Mouse (Mus musculus): ENCODE measurements around the gene Hist1h4j. TPM values are rescaled to one million over a fixed set of nuclear protein-coding genes. Genes with fewer than 3 reads are reported as not detected.

Gene Hist1h4j
- total and polyA plus RNA-seq, 3 experiments, result 2.7 to 947 TPM; not detected in 1

GRCm38 (mm10) chr13:21706669-21707068, 28.2 kb upstream of the Hist1h4j start:
- H3K36me3 ChIP-seq (ENCODE audit: control insufficient read depth in 1 of 2, insufficient read depth in 2 of 2, low read length in 2 of 2), result peaks cover 0 to 9% of the 10 kb centered on the region in 2 experiments; a peak in 2 of 4 replicates
- H3K9me3 ChIP-seq (replicated peaks; ENCODE audit: insufficient read depth, low read length), result no peaks in the 10 kb centered on the region

DNA sequence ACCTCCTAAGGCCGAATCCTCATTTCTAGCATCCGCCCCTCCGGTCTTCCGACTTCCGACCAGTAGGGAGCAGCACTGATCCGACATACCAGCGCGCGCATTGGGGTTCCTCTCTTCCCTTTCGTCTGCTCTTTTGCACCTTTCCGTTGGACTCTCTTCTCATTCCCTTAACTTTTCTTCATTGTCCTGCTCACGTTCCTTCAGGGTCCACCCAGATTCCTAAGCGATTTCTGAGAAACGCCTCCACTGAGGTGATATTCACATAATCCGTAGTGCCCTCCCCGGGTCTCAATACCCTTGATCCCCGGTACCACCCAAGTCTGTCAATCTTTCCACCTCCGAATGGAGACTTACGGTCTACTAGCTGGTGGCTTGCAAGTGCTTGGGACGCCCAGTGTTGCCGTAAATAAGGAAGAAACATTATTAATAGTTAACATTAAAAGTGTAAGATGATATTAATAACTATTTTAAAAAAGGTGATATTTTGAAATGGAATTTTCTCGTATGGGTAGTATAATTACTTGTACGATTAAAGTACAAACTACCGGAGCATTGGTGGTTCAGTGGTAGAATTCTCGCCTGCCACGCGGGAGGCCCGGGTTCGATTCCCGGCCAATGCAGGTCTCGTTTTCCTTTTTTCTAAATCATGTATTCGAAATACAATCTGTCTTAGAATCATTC, 24.7 kb upstream of the Hist1h4j start:
- TF ChIP-seq RAD21 (IDR thresholded peaks at IDR 0.05; ENCODE audit: low read depth, low read length), result no peak
- peak in 2 of 3 experiments; percentile 60 to 82; a peak in 4 of 6 replicates for TF ChIP-seq CTCF (IDR thresholded peaks at IDR 0.05 in 2 of 3, conservative IDR thresholded peaks at IDR 0.05 in 1 of 3; ENCODE audit: control insufficient read depth in 1 of 3, insufficient read depth in 1 of 3, low read depth in 2 of 3, low read length in 3 of 3, poor library complexity in 1 of 3, severe bottlenecking in 1 of 3)
- TF ChIP-seq GATA1 (IDR thresholded peaks at IDR 0.05; ENCODE audit: low read depth, low read length), result no peak
- TF ChIP-seq ETS1 (IDR thresholded peaks at IDR 0.05; ENCODE audit: low read depth, low read length), result no peak
- no peak for TF ChIP-seq ZNF384 (IDR thresholded peaks at IDR 0.05; ENCODE audit: low read depth, low read length)
- TF ChIP-seq TBP (IDR thresholded peaks at IDR 0.05; ENCODE audit: low read depth, low read length), result peak; percentile 97
- no peak for TF ChIP-seq MAFK (IDR thresholded peaks at IDR 0.05; ENCODE audit: borderline replicate concordance, low read depth, low read length)
- TF ChIP-seq POLR2A (IDR thresholded peaks at IDR 0.05; ENCODE audit: control insufficient read depth in 1 of 2, insufficient read depth in 1 of 2, low read depth in 1 of 2, low read length in 2 of 2, poor library complexity in 1 of 2), result peak in 1 of 2 experiments; percentile 48; a peak in 2 of 4 replicates
- H3K27ac ChIP-seq (ENCODE audit: control insufficient read depth, low read depth, low read length), result peak overlapping the region; percentile 72

More at GRCm38 (mm10) chr13:21706669-21707068, 28.2 kb upstream of the Hist1h4j start:
- no peak overlapping the region for H3K9ac ChIP-seq (ENCODE audit: control insufficient read depth, low read depth, low read length, poor library complexity, severe bottlenecking)
- H3K4me1 ChIP-seq (ENCODE audit: control insufficient read depth in 1 of 2, insufficient read depth in 2 of 2, low read length in 2 of 2), result peaks cover 0 to 7% of the 10 kb centered on the region in 2 experiments; a peak in 2 of 4 replicates
- no peak for DNase-seq (ENCODE audit: low read depth, low spot score)
- H3K4me3 ChIP-seq (ENCODE audit: control insufficient read depth in 1 of 2, insufficient read depth in 1 of 2, low read depth in 2 of 2, low read length in 2 of 2), result no peak overlapping the region
- TF ChIP-seq RAD21 (IDR thresholded peaks at IDR 0.05; ENCODE audit: low read depth, low read length), result no peak
- peak; percentile 87; the same call in 1 of the 2 replicates for TF ChIP-seq MAFK (IDR thresholded peaks at IDR 0.05; ENCODE audit: borderline replicate concordance, low read depth, low read length)
- H3K79me2 ChIP-seq (ENCODE audit: control insufficient read depth, insufficient read depth, low read length, poor library complexity), result no peaks in the 10 kb centered on the region; the same call in 1 of the 2 replicates
- peaks cover 0 to 3% of the 10 kb centered on the region in 2 experiments; a peak in 2 of 4 replicates for H3K27me3 ChIP-seq (ENCODE audit: control insufficient read depth in 1 of 2, insufficient read depth in 2 of 2, low read length in 2 of 2)
- H3K27ac ChIP-seq (ENCODE audit: control insufficient read depth, low read depth, low read length), result no peak overlapping the region

DNA sequence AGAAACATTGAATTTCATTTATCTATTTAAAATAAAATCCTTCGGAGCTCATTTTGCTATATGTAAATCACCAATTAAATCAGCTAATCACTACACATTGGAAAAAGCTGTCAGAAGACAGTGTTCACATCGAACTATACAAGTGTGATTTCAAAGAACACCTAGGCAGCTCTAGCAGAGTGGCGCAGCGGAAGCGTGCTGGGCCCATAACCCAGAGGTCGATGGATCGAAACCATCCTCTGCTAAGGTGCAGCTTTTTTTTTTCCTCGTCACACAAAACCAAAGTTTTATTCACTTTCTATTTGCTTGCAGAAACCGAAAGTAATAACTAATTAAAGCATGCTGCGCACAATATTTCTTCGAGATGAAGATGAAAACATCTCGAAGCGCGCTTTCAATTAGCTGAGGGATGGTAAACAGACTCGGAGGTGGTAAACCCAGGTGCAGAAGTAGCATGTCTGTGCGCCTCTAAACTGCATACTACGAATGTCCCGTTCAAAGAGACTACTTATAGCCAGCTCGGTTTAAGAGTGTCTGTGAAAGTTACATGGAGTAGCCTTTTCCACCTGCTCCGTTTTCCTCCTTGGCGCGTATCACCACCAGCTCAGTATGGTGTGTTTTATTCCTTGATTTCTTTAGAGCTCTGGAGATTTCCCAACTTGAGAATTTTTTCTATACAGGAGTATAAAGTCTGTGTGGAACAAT, 23.9 kb upstream of the Hist1h4j start:
- Histone ChIP-seq H3K4me1 (ENCODE audit: control insufficient read depth in 1 of 2, insufficient read depth in 2 of 2, low read length in 2 of 2) (peaks cover 0 to 7% of the 10 kb centered on the region in 2 experiments; a peak in 2 of 4 replicates), H3K36me3 (ENCODE audit: control insufficient read depth in 1 of 2, insufficient read depth in 2 of 2, low read length in 2 of 2) (peaks cover 0 to 16% of the 10 kb centered on the region in 2 experiments; a peak in 2 of 4 replicates), H3K79me2 (ENCODE audit: control insufficient read depth, insufficient read depth, low read length, poor library complexity) (no peaks in the 10 kb centered on the region; the same call in 1 of the 2 replicates), H3K4me3 (ENCODE audit: control insufficient read depth in 1 of 2, insufficient read depth in 1 of 2, low read depth in 2 of 2, low read length in 2 of 2) (peak overlapping the region; percentile 44 to 64), H3K27me3 (ENCODE audit: control insufficient read depth in 1 of 2, insufficient read depth in 2 of 2, low read length in 2 of 2) (no peaks in the 10 kb centered on the region), H3K9ac (ENCODE audit: control insufficient read depth, low read depth, low read length, poor library complexity, severe bottlenecking) (peak overlapping the region; percentile 51), H3K27ac (ENCODE audit: control insufficient read depth, low read depth, low read length) (no peak overlapping the region), H3K9me3 (replicated peaks; ENCODE audit: insufficient read depth, low read length) (no peaks in the 10 kb centered on the region)
- TF ChIP-seq POLR2A (IDR thresholded peaks at IDR 0.05; ENCODE audit: control insufficient read depth in 1 of 2, insufficient read depth in 1 of 2, low read depth in 1 of 2, low read length in 2 of 2, poor library complexity in 1 of 2), result no peak
- TF ChIP-seq TBP (IDR thresholded peaks at IDR 0.05; ENCODE audit: low read depth, low read length), result peak; percentile 98
- no peak for TF ChIP-seq UBTF (IDR thresholded peaks at IDR 0.05; ENCODE audit: borderline replicate concordance, insufficient read depth, low read depth, low read length)
- no peak for TF ChIP-seq MAFK (IDR thresholded peaks at IDR 0.05; ENCODE audit: borderline replicate concordance, low read depth, low read length)
- no peak for TF ChIP-seq USF2 (IDR thresholded peaks at IDR 0.05; ENCODE audit: borderline replicate concordance in 1 of 2, insufficient read depth in 1 of 2, low read depth in 1 of 2, low read length in 2 of 2)
- TF ChIP-seq RAD21 (IDR thresholded peaks at IDR 0.05; ENCODE audit: low read depth, low read length), result no peak
- peak; percentile 70 for DNase-seq (ENCODE audit: low read depth, low spot score)

More for the DNA sequence above, 24.7 kb upstream of the Hist1h4j start:
- peak; percentile 90 for DNase-seq (ENCODE audit: low read depth, low spot score)
- peaks cover 0 to 16% of the 10 kb centered on the region in 2 experiments; a peak in 2 of 4 replicates for H3K36me3 ChIP-seq (ENCODE audit: control insufficient read depth in 1 of 2, insufficient read depth in 2 of 2, low read length in 2 of 2)
- H3K4me1 ChIP-seq (ENCODE audit: control insufficient read depth in 1 of 2, insufficient read depth in 2 of 2, low read length in 2 of 2), result peaks cover 0 to 7% of the 10 kb centered on the region in 2 experiments; a peak in 2 of 4 replicates
- H3K9ac ChIP-seq (ENCODE audit: control insufficient read depth, low read depth, low read length, poor library complexity, severe bottlenecking), result peak overlapping the region; percentile 96
- H3K4me3 ChIP-seq (ENCODE audit: control insufficient read depth in 1 of 2, insufficient read depth in 1 of 2, low read depth in 2 of 2, low read length in 2 of 2), result peak overlapping the region; percentile 63 to 99
- no peaks in the 10 kb centered on the region for H3K9me3 ChIP-seq (replicated peaks; ENCODE audit: insufficient read depth, low read length)
- H3K27me3 ChIP-seq (ENCODE audit: control insufficient read depth in 1 of 2, insufficient read depth in 2 of 2, low read length in 2 of 2), result no peaks in the 10 kb centered on the region; a peak in 1 of 4 replicates
- no peaks in the 10 kb centered on the region; the same call in 1 of the 2 replicates for H3K79me2 ChIP-seq (ENCODE audit: control insufficient read depth, insufficient read depth, low read length, poor library complexity)
